Mouse (Mus musculus): ENCODE data around the gene Nrg3. TPM values are rescaled to one million over a fixed set of nuclear protein-coding genes. Genes with fewer than 3 reads are reported as not detected.
"Not testable (repeated sequence)": the region's sequence is repeated elsewhere in the genome, so short reads cannot be mapped to it uniquely, and the experiment has no call there.

Nrg3 gene
- polyA plus RNA-seq, 1 experiment from 2014 or later = 0.70 TPM

GRCm38 (mm10) chr14:39173709-39174108, 299.2 kb downstream of the Nrg3 start:
- ATAC-seq (replicated peaks; ENCODE audit: insufficient number of reproducible peaks, low FRiP score, low TSS enrichment, low read depth) = 0 out of 2 replicates have a peak, but pooled peaks have one; percentile 34
- DNase-seq (ENCODE audit: low spot score) = no peak
- H3K36me3 ChIP-seq (replicated peaks; ENCODE audit: control insufficient read depth, insufficient read depth, low read depth, low read length) = no peaks in the 10 kb centered on the region
- 48% methylated on average over 2 of the region's 2 CpGs for WGBS
- no peak overlapping the region for H3K4me2 ChIP-seq (ENCODE audit: low read depth, low read length)
- no peak overlapping the region for H3K9ac ChIP-seq (replicated peaks; ENCODE audit: low read length)
- H3K4me3 ChIP-seq (ENCODE audit: low read depth, low read length) = no peak overlapping the region
- no peak overlapping the region for H3K27ac ChIP-seq (replicated peaks; ENCODE audit: low read depth, low read length)
- no peaks in the 10 kb centered on the region for H3K9me3 ChIP-seq (replicated peaks; ENCODE audit: control insufficient read depth, low read length)
- H3K27me3 ChIP-seq (ENCODE audit: control insufficient read depth, insufficient read depth, low read length) = no peaks in the 10 kb centered on the region
- H3K4me1 ChIP-seq (ENCODE audit: control insufficient read depth, insufficient read depth, low read length) = no peaks in the 10 kb centered on the region

- H3K9me3 ChIP-seq (replicated peaks; ENCODE audit: control insufficient read depth, low read length) = no peaks in the 10 kb centered on the region
- H3K4me3 ChIP-seq (ENCODE audit: low read depth, low read length) = no peak overlapping the region
- no peaks in the 10 kb centered on the region for H3K4me1 ChIP-seq (ENCODE audit: control insufficient read depth, insufficient read depth, low read length)
- ATAC-seq (replicated peaks; ENCODE audit: insufficient number of reproducible peaks, low FRiP score, low TSS enrichment, low read depth) = no peak
- 71% methylated on average over 3 of the region's 3 CpGs for WGBS
- H3K27ac ChIP-seq (replicated peaks; ENCODE audit: low read depth, low read length) = no peak overlapping the region
- DNase-seq (ENCODE audit: low spot score) = no peak
- H3K9ac ChIP-seq (replicated peaks; ENCODE audit: low read length) = no peak overlapping the region
- H3K36me3 ChIP-seq (replicated peaks; ENCODE audit: control insufficient read depth, insufficient read depth, low read depth, low read length) = no peaks in the 10 kb centered on the region
- H3K27me3 ChIP-seq (ENCODE audit: control insufficient read depth, insufficient read depth, low read length) = no peaks in the 10 kb centered on the region
- no peak overlapping the region for H3K4me2 ChIP-seq (ENCODE audit: low read depth, low read length)
Observed at GRCm38 (mm10) chr14:39160140-39160539, 312.7 kb downstream of the Nrg3 start.

GRCm38 (mm10) chr14:39155462-39155861, 317.4 kb downstream of the Nrg3 start:
- 65% methylated on average over 1 of the region's 1 CpGs for WGBS
- no peak for ATAC-seq (replicated peaks; ENCODE audit: insufficient number of reproducible peaks, low FRiP score, low TSS enrichment, low read depth)

GRCm38 (mm10) chr14:39129766-39130165, 343.1 kb downstream of the Nrg3 start:
- ATAC-seq (replicated peaks; ENCODE audit: insufficient number of reproducible peaks, low FRiP score, low TSS enrichment, low read depth) = no peak
- Histone ChIP-seq H3K36me3 (replicated peaks; ENCODE audit: control insufficient read depth, insufficient read depth, low read depth, low read length) (no peaks in the 10 kb centered on the region), H3K4me1 (ENCODE audit: control insufficient read depth, insufficient read depth, low read length) (no peaks in the 10 kb centered on the region)

More at GRCm38 (mm10) chr14:39155462-39155861, 317.4 kb downstream of the Nrg3 start:
- H3K36me3 ChIP-seq (replicated peaks; ENCODE audit: control insufficient read depth, insufficient read depth, low read depth, low read length) = no peaks in the 10 kb centered on the region
- H3K9ac ChIP-seq (replicated peaks; ENCODE audit: low read length) = no peak overlapping the region
- no peak for DNase-seq (ENCODE audit: low spot score)
- H3K4me2 ChIP-seq (ENCODE audit: low read depth, low read length) = no peak overlapping the region
- H3K4me3 ChIP-seq (ENCODE audit: low read depth, low read length) = no peak overlapping the region
- no peaks in the 10 kb centered on the region for H3K27me3 ChIP-seq (ENCODE audit: control insufficient read depth, insufficient read depth, low read length)
- no peaks in the 10 kb centered on the region for H3K9me3 ChIP-seq (replicated peaks; ENCODE audit: control insufficient read depth, low read length)
- no peaks in the 10 kb centered on the region for H3K4me1 ChIP-seq (ENCODE audit: control insufficient read depth, insufficient read depth, low read length)
- no peak overlapping the region for H3K27ac ChIP-seq (replicated peaks; ENCODE audit: low read depth, low read length)

GRCm38 (mm10) chr14:39117977-39118376, 354.9 kb downstream of the Nrg3 start:
- no peaks in the 10 kb centered on the region for H3K9me3 ChIP-seq (replicated peaks; ENCODE audit: control insufficient read depth, low read length)
- no peak overlapping the region for H3K27ac ChIP-seq (replicated peaks; ENCODE audit: low read depth, low read length)
- no peaks in the 10 kb centered on the region for H3K36me3 ChIP-seq (replicated peaks; ENCODE audit: control insufficient read depth, insufficient read depth, low read depth, low read length)
- no peak for ATAC-seq (replicated peaks; ENCODE audit: insufficient number of reproducible peaks, low FRiP score, low TSS enrichment, low read depth)
- 63% methylated on average over 3 of the region's 3 CpGs for WGBS
- H3K27me3 ChIP-seq (ENCODE audit: control insufficient read depth, insufficient read depth, low read length) = no peaks in the 10 kb centered on the region
- H3K4me2 ChIP-seq (ENCODE audit: low read depth, low read length) = no peak overlapping the region
- no peak overlapping the region for H3K9ac ChIP-seq (replicated peaks; ENCODE audit: low read length)
- no peak for DNase-seq (ENCODE audit: low spot score)
- no peaks in the 10 kb centered on the region for H3K4me1 ChIP-seq (ENCODE audit: control insufficient read depth, insufficient read depth, low read length)
- H3K4me3 ChIP-seq (ENCODE audit: low read depth, low read length) = no peak overlapping the region

More at GRCm38 (mm10) chr14:39129766-39130165, 343.1 kb downstream of the Nrg3 start:
- no peaks in the 10 kb centered on the region for H3K9me3 ChIP-seq (replicated peaks; ENCODE audit: control insufficient read depth, low read length)
- WGBS = 90% methylated on average over 2 of the region's 2 CpGs
- no peak overlapping the region for H3K9ac ChIP-seq (replicated peaks; ENCODE audit: low read length)
- H3K27me3 ChIP-seq (ENCODE audit: control insufficient read depth, insufficient read depth, low read length) = no peaks in the 10 kb centered on the region
- DNase-seq (ENCODE audit: low spot score) = no peak
- no peak overlapping the region for H3K27ac ChIP-seq (replicated peaks; ENCODE audit: low read depth, low read length)
- no peak overlapping the region for H3K4me3 ChIP-seq (ENCODE audit: low read depth, low read length)
- H3K4me2 ChIP-seq (ENCODE audit: low read depth, low read length) = no peak overlapping the region

GRCm38 (mm10) chr14:39116522-39117231, 356.2 kb downstream of the Nrg3 start:
- WGBS = 89% methylated on average over 3 of the region's 3 CpGs
- not testable (repeated sequence) for H3K36me3 ChIP-seq (replicated peaks; ENCODE audit: control insufficient read depth, insufficient read depth, low read depth, low read length); DNase-seq (ENCODE audit: low spot score); H3K4me1 ChIP-seq (ENCODE audit: control insufficient read depth, insufficient read depth, low read length); H3K9me3 ChIP-seq (replicated peaks; ENCODE audit: control insufficient read depth, low read length); H3K4me2 ChIP-seq (ENCODE audit: low read depth, low read length); H3K27ac ChIP-seq (replicated peaks; ENCODE audit: low read depth, low read length); H3K4me3 ChIP-seq (ENCODE audit: low read depth, low read length); ATAC-seq (replicated peaks; ENCODE audit: insufficient number of reproducible peaks, low FRiP score, low TSS enrichment, low read depth); H3K9ac ChIP-seq (replicated peaks; ENCODE audit: low read length); H3K27me3 ChIP-seq (ENCODE audit: control insufficient read depth, insufficient read depth, low read length)

GRCm38 (mm10) chr14:39109566-39109965, 363.3 kb downstream of the Nrg3 start:
- no peak overlapping the region for H3K9ac ChIP-seq (replicated peaks; ENCODE audit: low read length)
- H3K4me1 ChIP-seq (ENCODE audit: control insufficient read depth, insufficient read depth, low read length) = no peaks in the 10 kb centered on the region
- no peaks in the 10 kb centered on the region for H3K27me3 ChIP-seq (ENCODE audit: control insufficient read depth, insufficient read depth, low read length)
- no peaks in the 10 kb centered on the region for H3K9me3 ChIP-seq (replicated peaks; ENCODE audit: control insufficient read depth, low read length)
- no peak overlapping the region for H3K27ac ChIP-seq (replicated peaks; ENCODE audit: low read depth, low read length)
- no peak overlapping the region for H3K4me3 ChIP-seq (ENCODE audit: low read depth, low read length)
- no peak for ATAC-seq (replicated peaks; ENCODE audit: insufficient number of reproducible peaks, low FRiP score, low TSS enrichment, low read depth)
- no peak for DNase-seq (ENCODE audit: low spot score)
- H3K4me2 ChIP-seq (ENCODE audit: low read depth, low read length) = no peak overlapping the region
- no peaks in the 10 kb centered on the region for H3K36me3 ChIP-seq (replicated peaks; ENCODE audit: control insufficient read depth, insufficient read depth, low read depth, low read length)
- WGBS = 86% methylated on average over 3 of the region's 3 CpGs

GRCm38 (mm10) chr14:39106776-39107175, 366.1 kb downstream of the Nrg3 start:
- no peaks in the 10 kb centered on the region for H3K27me3 ChIP-seq (ENCODE audit: control insufficient read depth, insufficient read depth, low read length)
- no peaks in the 10 kb centered on the region for H3K36me3 ChIP-seq (replicated peaks; ENCODE audit: control insufficient read depth, insufficient read depth, low read depth, low read length)
- H3K4me2 ChIP-seq (ENCODE audit: low read depth, low read length) = no peak overlapping the region
- H3K4me3 ChIP-seq (ENCODE audit: low read depth, low read length) = no peak overlapping the region
- no peak overlapping the region for H3K9ac ChIP-seq (replicated peaks; ENCODE audit: low read length)
- ATAC-seq (replicated peaks; ENCODE audit: insufficient number of reproducible peaks, low FRiP score, low TSS enrichment, low read depth) = no peak
- whole genome bisulfite sequencing = 87% methylated on average over 3 of the region's 3 CpGs
- no peak overlapping the region for H3K27ac ChIP-seq (replicated peaks; ENCODE audit: low read depth, low read length)
- no peaks in the 10 kb centered on the region for H3K4me1 ChIP-seq (ENCODE audit: control insufficient read depth, insufficient read depth, low read length)
- H3K9me3 ChIP-seq (replicated peaks; ENCODE audit: control insufficient read depth, low read length) = no peaks in the 10 kb centered on the region
- DNase-seq (ENCODE audit: low spot score) = no peak
